Mouse (Mus musculus) myocyte (in vitro differentiated cells): ENCODE data around the gene Vkorc1. TPM values are rescaled to one million over a fixed set of nuclear protein-coding genes. Genes with fewer than 3 reads are reported as not detected.

Experiments
- H3K27me3 ChIP-seq: one replicate; pipeline ENCODE4 v1.6.1; 2011; ENCODE audit not compliant: control insufficient read depth, insufficient read depth, insufficient read length
- H3K36me3 ChIP-seq: one replicate; pipeline ENCODE4 v1.6.1; 2011; ENCODE audit not compliant: control insufficient read depth, insufficient read depth
- H3K4me2 ChIP-seq: one replicate; pipeline ENCODE4 v1.6.1; 2011; ENCODE audit warnings: low read depth, control low read depth
- H3K4me3 ChIP-seq: one replicate; pipeline ENCODE4 v1.5.1; 2011; ENCODE audit warnings: mild to moderate bottlenecking, control low read depth, moderate library complexity
- H3K79me2 ChIP-seq: one replicate; pipeline ENCODE4 v1.6.1; 2011; ENCODE audit not compliant: control insufficient read depth, insufficient read depth
- H3ac ChIP-seq: one replicate; pipeline ENCODE4 v1.6.1; 2011; ENCODE audit not compliant: control insufficient read depth, insufficient read length
- CEBPB ChIP-seq: IDR thresholded peaks from 2 replicates; pipeline ENCODE4 v1.6.1; 2011; ENCODE audit warnings: mild to moderate bottlenecking, moderate library complexity; ENCODE audit not compliant: poor library complexity, insufficient read depth, severe bottlenecking
- E2F4 ChIP-seq: IDR thresholded peaks from one replicate; pipeline ENCODE4 v1.6.1; 2011; ENCODE audit warnings: mild to moderate bottlenecking, control low read depth, moderate library complexity; ENCODE audit not compliant: insufficient read depth
- MAX ChIP-seq: IDR thresholded peaks from one replicate; pipeline ENCODE4 v1.6.1; 2011; ENCODE audit warnings: low read depth, mild to moderate bottlenecking, control low read depth
- MYOD1 ChIP-seq, 3 experiments: IDR thresholded peaks; one replicate each; pipeline ENCODE4 v1.6.1; 2011; ENCODE audit warnings: control low read depth in 2 of 3, low read depth in 2 of 3, mild to moderate bottlenecking in 2 of 3, moderate library complexity in 1 of 3; ENCODE audit not compliant: insufficient read length in 2 of 3, control insufficient read depth in 1 of 3
- MYOG ChIP-seq, 3 experiments: IDR thresholded peaks; one replicate each; pipeline ENCODE4 v1.6.1; 2011; ENCODE audit warnings: control low read depth in 2 of 3, low read depth in 2 of 3, mild to moderate bottlenecking in 2 of 3; ENCODE audit not compliant: insufficient read length in 2 of 3, control insufficient read depth in 1 of 3, insufficient read depth in 1 of 3
- POLR2A ChIP-seq: IDR thresholded peaks from one replicate; pipeline ENCODE4 v1.6.1; 2011; ENCODE audit warnings: low read depth, mild to moderate bottlenecking, control low read depth, moderate library complexity; ENCODE audit not compliant: insufficient read length
- POLR2AphosphoS2 ChIP-seq: IDR thresholded peaks from one replicate; pipeline ENCODE4 v1.6.1; 2011; ENCODE audit warnings: low read depth, control low read depth; ENCODE audit not compliant: insufficient read length
- REST ChIP-seq: IDR thresholded peaks from one replicate; pipeline ENCODE4 v1.6.1; 2011; ENCODE audit warnings: mild to moderate bottlenecking, control low read depth, moderate library complexity; ENCODE audit not compliant: insufficient read depth, insufficient read length
- SRF ChIP-seq: IDR thresholded peaks from one replicate; pipeline ENCODE4 v1.6.1; 2011; ENCODE audit warnings: low read depth; ENCODE audit not compliant: control insufficient read depth, insufficient read length
- TCF12 ChIP-seq: IDR thresholded peaks from one replicate; pipeline ENCODE4 v1.6.1; 2011; ENCODE audit warnings: mild to moderate bottlenecking, control low read depth; ENCODE audit not compliant: poor library complexity, insufficient read depth, severe bottlenecking
- TCF3 ChIP-seq: IDR thresholded peaks from one replicate; pipeline ENCODE4 v1.6.1; 2011; ENCODE audit warnings: low read depth, control low read depth; ENCODE audit not compliant: insufficient read length
- USF1 ChIP-seq: IDR thresholded peaks from one replicate; pipeline ENCODE4 v1.6.1; 2011; ENCODE audit warnings: low read depth, mild to moderate bottlenecking, control low read depth, moderate library complexity
- polyA plus RNA-seq: library from polyadenylated mRNA; unstranded; fragments of >200 nt; fragmentation: generic; extraction: Trizol; gene quantifications from one replicate; pipeline ENCODE4 v1.2.1, GENCODE M21; 2012; ENCODE audit warnings: missing spikeins

Vkorc1 gene
- polyA plus RNA-seq, 1 experiment = 65.9 TPM

DNA sequence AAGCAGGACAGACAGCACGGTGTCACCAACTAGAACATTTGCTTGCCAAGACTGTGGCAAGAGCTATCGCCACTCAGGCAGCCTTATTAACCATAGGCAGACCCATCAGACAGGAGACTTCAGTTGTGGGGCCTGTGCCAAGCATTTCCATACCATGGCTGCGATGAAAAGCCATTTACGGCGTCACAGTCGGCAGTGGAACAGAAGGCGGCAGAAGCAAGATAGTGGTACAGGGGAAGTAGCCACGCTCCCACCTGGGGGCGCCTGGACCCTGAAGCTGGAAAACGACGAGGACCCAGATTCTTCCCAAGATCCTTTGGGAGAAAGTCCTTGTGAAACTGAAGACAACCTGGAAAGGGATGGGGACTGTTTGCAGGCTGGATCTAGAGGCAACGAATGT lies 15.0 kb downstream of the Vkorc1 start:
- H3ac ChIP-seq = no peak overlapping the region
- no peak overlapping the region for H3K4me3 ChIP-seq
- TF ChIP-seq MYOG (IDR thresholded peaks at IDR 0.05; ENCODE audit: control insufficient read depth in 1 of 3, insufficient read depth in 1 of 3, insufficient read length in 2 of 3, low read depth in 2 of 3) (no peak), CEBPB (no peak), REST (no peak), TCF3 (no peak), USF1 (no peak), SRF (no peak), MYOD1 (IDR thresholded peaks at IDR 0.05; ENCODE audit: control insufficient read depth in 1 of 3, insufficient read length in 2 of 3, low read depth in 2 of 3) (no peak), MAX (no peak), TCF12 (no peak), POLR2AphosphoS2 (no peak), POLR2A (no peak), E2F4 (no peak)
- H3K36me3 ChIP-seq = peaks cover 16% of the 10 kb centered on the region
- H3K79me2 ChIP-seq = peaks cover 53% of the 10 kb centered on the region
- no peaks in the 10 kb centered on the region for H3K27me3 ChIP-seq
- H3K4me2 ChIP-seq = no peak overlapping the region

DNA sequence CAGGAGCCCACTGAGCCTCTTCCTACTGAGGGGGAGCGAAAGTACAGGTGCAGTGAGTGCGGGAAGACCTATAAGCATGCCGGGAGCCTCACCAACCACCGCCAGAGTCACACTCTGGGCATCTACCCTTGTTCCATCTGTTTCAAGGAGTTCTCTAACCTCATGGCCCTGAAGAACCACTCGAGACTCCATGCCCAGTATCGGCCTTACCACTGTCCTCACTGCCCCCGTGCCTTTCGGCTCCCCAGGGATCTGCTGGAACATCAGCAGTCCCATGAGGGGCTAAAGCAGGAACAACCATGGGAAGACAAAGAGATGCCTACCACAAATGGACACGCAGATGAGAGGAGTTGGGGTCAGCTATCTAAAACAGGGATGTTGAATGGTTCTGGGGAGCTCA lies 16.1 kb downstream of the Vkorc1 start:
- no peak for TF ChIP-seq TCF12
- TF ChIP-seq E2F4 = no peak
- no peak for TF ChIP-seq POLR2AphosphoS2
- TF ChIP-seq POLR2A = no peak
- no peak for TF ChIP-seq REST
- TF ChIP-seq SRF = no peak
- no peak for TF ChIP-seq MAX
- no peak for TF ChIP-seq MYOD1 (IDR thresholded peaks at IDR 0.05; ENCODE audit: control insufficient read depth in 1 of 3, insufficient read length in 2 of 3, low read depth in 2 of 3)
- no peak for TF ChIP-seq USF1
- no peak for TF ChIP-seq CEBPB
- TF ChIP-seq MYOG (IDR thresholded peaks at IDR 0.05; ENCODE audit: control insufficient read depth in 1 of 3, insufficient read depth in 1 of 3, insufficient read length in 2 of 3, low read depth in 2 of 3) = no peak
- TF ChIP-seq TCF3 = no peak
- peaks cover 65% of the 10 kb centered on the region for H3K79me2 ChIP-seq
- H3K4me3 ChIP-seq = no peak overlapping the region
- no peak overlapping the region for H3ac ChIP-seq
- peaks cover 10% of the 10 kb centered on the region for H3K36me3 ChIP-seq
- H3K4me2 ChIP-seq = no peak overlapping the region
- H3K27me3 ChIP-seq = no peaks in the 10 kb centered on the region

DNA sequence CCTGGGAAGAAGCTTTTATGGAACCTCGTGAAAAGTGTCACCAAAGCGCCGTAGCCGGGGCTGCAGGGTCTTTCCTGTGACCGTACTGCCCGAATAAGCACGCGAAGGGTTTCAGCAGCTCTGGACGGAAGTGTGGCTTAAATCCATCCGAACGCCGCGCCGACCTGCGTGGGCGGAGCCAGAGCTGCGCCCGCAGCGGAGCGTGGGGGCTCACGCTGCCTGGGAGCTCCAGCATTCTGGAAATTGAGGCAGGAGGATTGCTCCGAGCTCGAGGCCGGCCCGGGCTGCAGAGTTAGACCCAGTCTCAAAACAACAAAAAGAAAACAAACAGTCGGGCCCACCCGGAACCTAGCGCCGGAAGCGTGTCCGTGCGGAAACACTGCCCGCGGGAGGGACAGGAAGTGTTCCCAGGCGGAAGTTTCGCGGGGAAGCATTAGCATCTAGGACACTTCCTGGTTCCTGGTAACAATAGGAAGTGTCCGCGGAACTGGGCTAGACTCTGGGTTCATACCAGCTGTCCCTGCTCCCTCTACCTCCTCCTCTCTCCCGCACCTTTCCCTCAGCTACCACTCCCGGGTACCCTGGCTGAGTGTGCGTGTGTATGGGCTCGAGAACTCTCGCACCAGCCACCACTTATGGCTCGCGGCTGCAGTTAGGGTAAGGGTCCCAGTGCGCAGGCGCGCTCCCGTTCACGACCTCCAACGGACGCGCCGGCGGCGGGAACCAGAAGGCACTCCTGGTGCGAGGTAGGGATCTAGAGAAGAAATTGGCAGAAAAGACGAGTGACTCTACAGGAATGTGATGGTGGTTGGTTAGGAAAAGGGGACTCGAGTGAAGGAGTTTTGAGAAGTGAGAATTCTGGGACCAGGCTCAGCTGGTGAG lies 18.7 kb downstream of the Vkorc1 start, which contains the start of gene Zfp668:
TSS of gene Zfp668 (minus strand) at position 362 of the 882 bp plus-strand sequence.
- Histone ChIP-seq H3K27me3 (no peaks in the 10 kb centered on the region), H3K36me3 (peaks cover 10% of the 10 kb centered on the region), H3ac (peak within 1 kb of the TSS; percentile 83), H3K79me2 (peaks cover 69% of the 10 kb centered on the region), H3K4me3 (peak within 1 kb of the TSS; percentile 98), H3K4me2 (peak within 1 kb of the TSS; percentile 81)
- TF ChIP-seq POLR2A = peak; percentile 67
- TF ChIP-seq MYOD1 (IDR thresholded peaks at IDR 0.05; ENCODE audit: control insufficient read depth in 1 of 3, insufficient read length in 2 of 3, low read depth in 2 of 3) = peak in 1 of 3 experiments; percentile 27
- TF ChIP-seq POLR2AphosphoS2 = peak; percentile 91
- TF ChIP-seq CEBPB = no peak
- TF ChIP-seq MYOG (IDR thresholded peaks at IDR 0.05; ENCODE audit: control insufficient read depth in 1 of 3, insufficient read depth in 1 of 3, insufficient read length in 2 of 3, low read depth in 2 of 3) = peak in 1 of 3 experiments; percentile 39
- TF ChIP-seq E2F4 = peak; percentile 7

DNA sequence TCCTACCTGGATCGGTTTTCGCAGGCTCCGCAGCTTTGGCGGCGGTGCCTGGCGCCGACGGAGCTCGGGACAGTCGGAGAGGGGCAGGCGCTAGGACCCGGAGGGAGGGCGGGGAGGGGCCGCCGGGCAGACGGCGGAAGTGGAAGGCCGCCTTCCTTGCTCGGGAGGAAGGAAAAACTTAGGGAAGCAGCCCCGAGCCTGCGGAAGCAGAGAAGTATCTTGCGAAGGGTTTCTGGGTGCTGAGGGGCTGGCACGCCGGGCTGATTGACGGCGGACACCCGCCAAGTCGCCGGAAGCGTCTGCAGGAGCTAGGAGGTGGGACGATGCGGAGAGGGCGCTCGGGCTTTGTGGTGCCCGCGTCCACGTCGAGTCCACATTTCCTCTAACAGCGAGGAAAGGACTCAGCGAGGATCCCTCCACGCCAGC lies 19.4 kb downstream of the Vkorc1 start, which contains the start of gene Zfp646:
TSS of gene Zfp646 (plus strand) at position 181 of the 426 bp plus-strand sequence.
- Histone ChIP-seq H3K27me3 (no peaks in the 10 kb centered on the region), H3K79me2 (peaks cover 75% of the 10 kb centered on the region), H3K4me2 (peak within 1 kb of the TSS; percentile 84), H3K4me3 (peak within 1 kb of the TSS; percentile 98), H3K36me3 (peaks cover 10% of the 10 kb centered on the region), H3ac (peak within 1 kb of the TSS; percentile 83)
- TF ChIP-seq MYOD1 (IDR thresholded peaks at IDR 0.05; ENCODE audit: control insufficient read depth in 1 of 3, insufficient read length in 2 of 3, low read depth in 2 of 3) (no peak), SRF (no peak), TCF3 (no peak), REST (no peak), TCF12 (no peak), USF1 (no peak), POLR2AphosphoS2 (no peak), MYOG (IDR thresholded peaks at IDR 0.05; ENCODE audit: control insufficient read depth in 1 of 3, insufficient read depth in 1 of 3, insufficient read length in 2 of 3, low read depth in 2 of 3) (no peak), CEBPB (no peak), E2F4 (no peak), MAX (no peak), POLR2A (no peak)

DNA sequence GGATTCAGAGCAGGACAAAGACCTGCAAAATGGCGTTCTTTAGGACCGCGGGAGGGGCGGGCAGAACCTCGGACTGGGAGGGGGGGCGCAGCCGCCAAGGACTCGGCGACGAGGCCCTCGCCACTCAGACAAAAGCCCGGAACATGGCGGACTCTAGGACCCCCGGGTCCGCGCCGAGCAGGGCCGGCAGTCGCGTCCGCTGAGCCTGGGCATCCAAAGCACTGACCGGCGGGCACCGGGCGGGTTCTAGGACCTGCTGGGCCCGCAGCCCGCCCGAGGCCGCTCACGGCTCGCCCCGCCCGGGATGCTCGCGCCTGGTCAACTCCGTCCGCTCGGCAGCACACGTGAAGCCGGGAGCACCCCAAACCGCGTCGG lies 19.8 kb downstream of the Vkorc1 start:
- Histone ChIP-seq H3K4me3 (peak overlapping the region; percentile 98), H3ac (peak overlapping the region; percentile 83), H3K79me2 (peaks cover 77% of the 10 kb centered on the region), H3K27me3 (no peaks in the 10 kb centered on the region), H3K4me2 (peak overlapping the region; percentile 84), H3K36me3 (peaks cover 10% of the 10 kb centered on the region)
- TF ChIP-seq MYOG (IDR thresholded peaks at IDR 0.05; ENCODE audit: control insufficient read depth in 1 of 3, insufficient read depth in 1 of 3, insufficient read length in 2 of 3, low read depth in 2 of 3) = peak in 2 of 3 experiments; percentile 2 to 18
- TF ChIP-seq SRF = peak; percentile 21
- no peak for TF ChIP-seq CEBPB
- no peak for TF ChIP-seq TCF12
- TF ChIP-seq TCF3 = no peak
- TF ChIP-seq E2F4 = no peak
- peak in 1 of 3 experiments; percentile 15 for TF ChIP-seq MYOD1 (IDR thresholded peaks at IDR 0.05; ENCODE audit: control insufficient read depth in 1 of 3, insufficient read length in 2 of 3, low read depth in 2 of 3)
- TF ChIP-seq POLR2AphosphoS2 = no peak
- no peak for TF ChIP-seq USF1
- TF ChIP-seq POLR2A = no peak
